Comparison of ENCODE assay signal across 8 mouse cellular contexts in genomic region chr2:166714427-166714699, GRCm38 (mm10). TPM values are rescaled to one million over a fixed set of nuclear protein-coding genes. Genes with fewer than 3 reads are reported as not detected.
A peak's percentile ranks its signal among the peaks of the same experiment; 100 is the strongest.
DNase-seq lines count a peak whose midpoint lies in the region; ATAC-seq and TF ChIP-seq lines count a peak whose summit lies in the region.

No protein-coding gene starts in this region.

- peaks cover 25% of the 10 kb centered on the region for H3K4me1 ChIP-seq in heart, embryonic 11.5 days (ENCODE audit: control insufficient read depth, insufficient read depth, low read length)
- peaks cover 21% of the 10 kb centered on the region for H3K4me1 ChIP-seq in G1E (ENCODE audit: insufficient read depth, low read depth, low read length)
- H3K4me1 ChIP-seq in heart, embryonic 16.5 days (ENCODE audit: control insufficient read depth, insufficient read depth, low read length): peaks cover 10% of the 10 kb centered on the region

- peak overlapping the region; percentile 50 for H3K4me3 ChIP-seq in heart, embryonic 11.5 days (ENCODE audit: low read depth, low read length)
- H3K4me3 ChIP-seq in G1E (ENCODE audit: low read depth, low read length) (peak overlapping the region; percentile 76; the same call in 1 of the 2 replicates), macrophage (ENCODE audit: inconsistent target) (peak overlapping the region; percentile 31)
- H3K4me3 ChIP-seq in heart, embryonic 16.5 days (ENCODE audit: low read length): peak overlapping the region; percentile 63

- peaks cover 37% of the 10 kb centered on the region for H3K79me2 ChIP-seq in macrophage (ENCODE audit: inconsistent target)

- no peaks in the 10 kb centered on the region for H3K27me3 ChIP-seq in heart, embryonic 11.5 days (ENCODE audit: control insufficient read depth, insufficient read depth, low read length)
- H3K27me3 ChIP-seq in G1E (ENCODE audit: insufficient read depth, low read length): peaks cover 31% of the 10 kb centered on the region
- H3K27me3 ChIP-seq in heart, embryonic 16.5 days (ENCODE audit: control insufficient read depth, insufficient read depth, low read length): no peaks in the 10 kb centered on the region

- peak overlapping the region; percentile 73 for H3K27ac ChIP-seq in heart, embryonic 11.5 days (ENCODE audit: low read depth, low read length)
- peak overlapping the region; percentile 85 for H3K27ac ChIP-seq in heart, embryonic 16.5 days (ENCODE audit: low read length)
- peak overlapping the region; percentile 38 for H3K27ac ChIP-seq in macrophage

- peak overlapping the region; percentile 77 for H3K9ac ChIP-seq in heart, embryonic 11.5 days (ENCODE audit: low read depth, low read length)
- peak overlapping the region; percentile 82 for H3K9ac ChIP-seq in heart, embryonic 16.5 days (ENCODE audit: low read length)

- no peaks in the 10 kb centered on the region for H3K36me3 ChIP-seq in heart, embryonic 11.5 days (ENCODE audit: control insufficient read depth, insufficient read depth, low read length)
- no peaks in the 10 kb centered on the region for H3K36me3 ChIP-seq in G1E (replicated peaks)
- H3K36me3 ChIP-seq in heart, embryonic 16.5 days (ENCODE audit: control insufficient read depth, insufficient read depth): no peaks in the 10 kb centered on the region
- H3K36me3 ChIP-seq in macrophage (ENCODE audit: inconsistent target): no peaks in the 10 kb centered on the region

- no peak for ATAC-seq in heart, embryonic 11.5 days (replicated peaks; ENCODE audit: insufficient number of reproducible peaks, low FRiP score, low TSS enrichment)
- no peak for ATAC-seq in G1E (ENCODE audit: extremely low read depth, insufficient number of reproducible peaks, low FRiP score, poor library complexity, severe bottlenecking)
- no peak for ATAC-seq in heart, embryonic 16.5 days (replicated peaks; ENCODE audit: extremely low read depth, insufficient read depth, low FRiP score)
- ATAC-seq in frontal cortex, adult (ENCODE audit: low TSS enrichment): no peak; the same call in 1 of the 2 replicates

- DNase-seq in heart, adult 8-10 months (ENCODE audit: low spot score): no peak
- no peak for DNase-seq in G1E (ENCODE audit: low spot score)
- no peak for DNase-seq in retina, embryonic 14.5 days (ENCODE audit: low spot score)
- DNase-seq in urinary bladder, postnatal 4 days (ENCODE audit: low spot score in 2 of 2): no peak

- 5% methylated on average over 11 of the region's 11 CpGs for WGBS in heart, embryonic 11.5 days (ENCODE audit: insufficient replicate concordance)
- WGBS in heart, embryonic 16.5 days: 4% methylated on average over 11 of the region's 11 CpGs
- 17% methylated on average over 11 of the region's 11 CpGs for WGBS in macrophage (ENCODE audit: missing documents)

- no peak for TF ChIP-seq CTCF in G1E (IDR thresholded peaks at IDR 0.05; ENCODE audit: low read depth, low read length)

- H3K4me2 ChIP-seq in heart, embryonic 11.5 days: peak overlapping the region; percentile 79
- H3K4me2 ChIP-seq in heart, embryonic 16.5 days (ENCODE audit: low read depth, low read length): peak overlapping the region; percentile 89

- no peaks in the 10 kb centered on the region for H3K9me3 ChIP-seq in heart, embryonic 11.5 days (replicated peaks; ENCODE audit: control insufficient read depth, low read length)
- peaks cover 5% of the 10 kb centered on the region for H3K9me3 ChIP-seq in G1E (replicated peaks)
- no peaks in the 10 kb centered on the region for H3K9me3 ChIP-seq in heart, embryonic 16.5 days (replicated peaks; ENCODE audit: control insufficient read depth, low read length)

RNA-seq across cellular contexts. Expression of gene Prex1, which starts 0.7 kb away (rescaled TPM):
- polyA plus RNA-seq in heart, embryonic 11.5 days (2014; fragmentation: Nextera tagmentation; extraction: Ambion mirVana): 7.0 and 10.1 TPM in 2 replicates
- total RNA-seq in heart, adult 8-10 months (2022): 1 to 10 TPM; 4.2 to 5.4 (median 4.8) TPM
- total RNA-seq in G1E (2014; fragmentation: Nextera tagmentation) (18.7 and 21.6 TPM in 2 replicates), G1E (2017) (3.8 and 4.0 TPM in 2 replicates)
- polyA plus RNA-seq in G1E (2012) (5.0 and 5.9 TPM in 2 replicates), macrophage (2018) (51.9 to 91.8 TPM (median 63.2 TPM) in 3 replicates)
- polyA plus RNA-seq in heart, embryonic 16.5 days (2015; fragmentation: Nextera tagmentation; extraction: Ambion mirVana): 9.9 and 11.6 TPM in 2 replicates
- 100 to 1,000 TPM; 118 to 441 (median 223) TPM for total RNA-seq in macrophage (2018; cell fraction: chromatin; rRNA removed)
- 100 to 1,000 TPM in 13 of 26 experiments, 10 to 100 TPM in 13; 69.1 to 196 (median 100) TPM for total RNA-seq in macrophage (2018; cell fraction: cytosol; rRNA removed)
- 100 to 1,000 TPM in 22 of 26 experiments, 10 to 100 TPM in 4; 83.5 to 258 (median 137) TPM for total RNA-seq in macrophage (2018; cell fraction: nucleus; rRNA removed)
